Mouse (Mus musculus) CD4-positive helper T cell, adult 2 months (primary cell): Measurements from ENCODE around the gene Vmn1r120.
"Not testable (repeated sequence)": the region's sequence is repeated elsewhere in the genome, so short reads cannot be mapped to it uniquely, and the experiment has no call there.

Experiments used
- DNase-seq: peaks from one replicate; pipeline ENCODE4 v3.0.0-alpha.2; 2012; ENCODE audit warnings: low read depth, missing footprints, low spot score

Gene Vmn1r120

GRCm38 (mm10) chr7:21053684-21054083 is at the start of gene Vmn1r120:
TSS of gene Vmn1r120 (minus strand) at chr7:21053784.
- not testable (repeated sequence) for DNase-seq

GRCm38 (mm10) chr7:21098413-21098812 is 44.8 kb upstream of the Vmn1r120 start, which contains the start of gene Vmn1r121:
TSS of gene Vmn1r121 (minus strand) at chr7:21098513.
- DNase-seq: not testable (repeated sequence)

- DNase-seq: not testable (repeated sequence)
These were observed 41.2 kb downstream of the Vmn1r120 start, which contains the start of gene Vmn1r119 for GRCm38 (mm10) chr7:21012355-21012754. TSS of gene Vmn1r119 (minus strand) at chr7:21012455.
